Mouse (Mus musculus) ES-Bruce4 (cell line): ENCODE data around the gene Fam241a.

Experiments
- CTCF ChIP-seq: IDR thresholded peaks from one replicate; pipeline ENCODE4 v1.8.1; 2011; ENCODE audit warnings: low read depth, low read length
- EP300 ChIP-seq: IDR thresholded peaks from 2 replicates; pipeline ENCODE4 v1.6.1; 2011; ENCODE audit warnings: low read depth, low read length; ENCODE audit not compliant: insufficient read depth
- POLR2A ChIP-seq: IDR thresholded peaks from one replicate; pipeline ENCODE4 v1.8.1; 2011; ENCODE audit warnings: low read length; ENCODE audit not compliant: insufficient read depth

- TF ChIP-seq POLR2A (no peak), EP300 (no peak), CTCF (no peak)
These were observed 69.6 kb downstream of the Fam241a start for GRCm38 (mm10) chr3:127826503-127826902.
